Mouse (Mus musculus) monocyte, adult 2 months (primary cell): ENCODE results near the gene Nkx2-2.

Experiments
- DNase-seq, 2 experiments: peaks; one replicate each; pipeline ENCODE4 v3.0.0; 2022; ENCODE audit warnings: low spot score in 2 of 2, low read depth in 1 of 2

The Nkx2-2 gene

DNA sequence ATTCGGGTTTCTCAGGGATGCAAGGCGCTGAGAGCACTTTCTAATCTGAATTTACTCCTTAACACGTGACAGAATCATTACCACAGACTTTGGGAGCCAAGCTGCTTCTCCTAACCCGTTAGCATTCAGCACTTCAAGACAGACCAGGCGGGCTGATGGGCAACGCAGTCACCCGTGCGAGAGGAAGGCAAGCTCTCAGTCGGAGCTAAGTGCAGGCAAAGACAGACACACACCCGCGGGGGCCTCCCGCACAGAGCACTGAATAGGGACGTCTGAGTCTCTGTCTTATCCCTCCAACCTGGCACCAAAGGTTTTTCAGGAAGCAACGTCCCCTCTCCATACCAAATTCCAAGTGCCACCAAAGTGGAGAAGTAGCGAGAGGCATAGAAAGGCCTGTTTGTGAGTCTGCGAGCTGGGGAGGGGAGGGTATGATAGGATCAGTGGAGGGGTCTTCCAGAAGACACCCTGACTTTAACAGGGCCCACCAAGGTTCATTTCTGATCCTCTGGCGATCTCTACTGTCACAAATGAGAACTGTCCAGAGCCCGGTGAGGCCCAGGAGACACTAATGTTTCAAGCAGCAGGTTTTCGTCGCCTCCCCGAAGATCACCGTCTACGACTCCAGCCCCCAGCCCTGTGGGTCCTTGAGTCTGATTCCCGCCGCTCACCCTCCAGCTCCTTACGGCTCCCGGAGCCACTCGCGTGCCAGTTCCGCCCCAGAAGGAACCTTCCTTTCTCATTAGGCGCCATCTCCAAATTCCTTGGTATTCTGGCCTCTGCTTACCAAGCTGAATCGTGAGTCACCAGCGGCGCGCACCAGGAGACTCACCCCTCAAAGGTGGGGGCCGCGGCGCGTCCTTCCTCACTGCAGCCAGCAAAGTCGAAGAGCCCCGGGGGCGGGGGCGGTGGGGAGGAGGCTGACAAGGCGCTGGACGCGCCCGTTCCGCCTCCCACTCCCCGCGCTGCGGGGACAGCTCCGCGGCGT lies at the start of gene Nkx2-2:
Gene Nkx2-2, minus strand, starts transcription at position 973 of the 985 bp plus-strand sequence.
- DNase-seq = no peak

DNA sequence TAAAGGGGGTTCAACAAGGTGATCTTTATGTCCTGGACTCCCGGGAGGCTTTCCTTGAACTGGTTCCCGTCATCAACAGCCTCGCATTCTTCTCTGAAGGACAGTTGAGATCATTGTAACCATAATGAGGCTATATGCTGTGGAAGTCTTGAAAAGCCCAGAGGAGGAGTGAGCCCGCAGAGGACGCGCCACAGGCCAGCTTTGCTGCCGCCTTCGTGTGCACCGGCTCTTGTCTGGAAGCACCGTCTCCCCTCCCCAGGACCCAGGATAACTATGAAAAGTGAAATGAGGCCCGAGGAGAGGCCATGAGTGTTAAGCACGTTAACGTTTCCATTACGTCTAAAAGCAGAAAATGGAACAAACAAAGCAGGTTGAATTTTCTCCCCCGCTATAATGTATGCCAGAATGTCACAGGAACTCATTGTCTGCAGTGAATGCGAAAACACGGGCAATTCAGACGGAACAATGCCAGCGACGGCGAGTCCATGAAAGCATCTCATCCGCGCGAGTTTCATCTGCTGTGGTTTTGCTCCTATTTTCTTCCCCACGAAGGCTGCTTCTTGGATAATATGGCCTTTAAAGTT lies 41.8 kb upstream of the Nkx2-2 start:
- DNase-seq = no peak

DNA sequence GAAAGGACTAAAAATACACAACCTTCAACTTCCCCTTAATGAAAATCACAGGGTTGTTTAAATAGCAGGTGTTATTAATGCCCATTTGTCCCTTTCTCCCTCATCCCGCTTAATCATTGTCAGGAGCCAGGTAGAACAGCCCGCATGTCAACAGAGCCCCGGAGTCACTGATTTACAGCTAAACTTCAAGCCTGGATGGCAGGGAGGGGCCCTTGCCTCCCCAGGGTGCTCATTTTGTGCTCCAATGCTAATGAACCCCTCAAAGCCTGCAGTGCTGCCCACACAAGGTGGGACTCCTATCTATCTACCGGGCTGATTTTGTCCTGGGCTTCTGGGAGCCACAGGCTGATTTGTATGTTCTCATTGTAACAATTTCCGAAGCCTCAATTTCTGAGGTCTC lies 37.1 kb upstream of the Nkx2-2 start:
- no peak for DNase-seq

DNA sequence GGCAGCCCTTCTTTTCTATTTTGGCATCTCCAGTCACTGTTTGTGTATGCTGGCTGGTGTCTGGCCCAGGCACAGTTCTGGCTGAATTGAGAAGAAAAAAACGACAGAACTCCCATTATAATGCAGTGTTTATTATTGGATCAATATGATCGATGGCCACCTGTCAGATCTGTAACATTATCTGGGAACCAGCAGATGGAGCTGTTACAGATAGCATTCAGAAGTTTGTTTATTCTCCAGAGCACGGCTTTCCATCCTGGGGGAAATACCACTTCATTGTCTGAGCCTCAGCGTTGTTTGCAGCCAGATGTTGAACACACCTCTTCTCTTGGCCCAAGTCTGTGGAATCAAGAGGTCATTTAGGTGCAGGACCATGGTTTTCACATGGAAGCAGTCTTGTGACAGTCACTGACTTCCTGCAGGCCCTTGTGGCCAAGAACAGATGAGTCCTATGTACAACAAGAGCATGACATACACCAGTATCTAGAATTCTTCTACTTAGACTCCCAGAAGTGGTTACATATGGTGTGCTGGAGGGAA lies 11.1 kb upstream of the Nkx2-2 start:
- DNase-seq = no peak

DNA sequence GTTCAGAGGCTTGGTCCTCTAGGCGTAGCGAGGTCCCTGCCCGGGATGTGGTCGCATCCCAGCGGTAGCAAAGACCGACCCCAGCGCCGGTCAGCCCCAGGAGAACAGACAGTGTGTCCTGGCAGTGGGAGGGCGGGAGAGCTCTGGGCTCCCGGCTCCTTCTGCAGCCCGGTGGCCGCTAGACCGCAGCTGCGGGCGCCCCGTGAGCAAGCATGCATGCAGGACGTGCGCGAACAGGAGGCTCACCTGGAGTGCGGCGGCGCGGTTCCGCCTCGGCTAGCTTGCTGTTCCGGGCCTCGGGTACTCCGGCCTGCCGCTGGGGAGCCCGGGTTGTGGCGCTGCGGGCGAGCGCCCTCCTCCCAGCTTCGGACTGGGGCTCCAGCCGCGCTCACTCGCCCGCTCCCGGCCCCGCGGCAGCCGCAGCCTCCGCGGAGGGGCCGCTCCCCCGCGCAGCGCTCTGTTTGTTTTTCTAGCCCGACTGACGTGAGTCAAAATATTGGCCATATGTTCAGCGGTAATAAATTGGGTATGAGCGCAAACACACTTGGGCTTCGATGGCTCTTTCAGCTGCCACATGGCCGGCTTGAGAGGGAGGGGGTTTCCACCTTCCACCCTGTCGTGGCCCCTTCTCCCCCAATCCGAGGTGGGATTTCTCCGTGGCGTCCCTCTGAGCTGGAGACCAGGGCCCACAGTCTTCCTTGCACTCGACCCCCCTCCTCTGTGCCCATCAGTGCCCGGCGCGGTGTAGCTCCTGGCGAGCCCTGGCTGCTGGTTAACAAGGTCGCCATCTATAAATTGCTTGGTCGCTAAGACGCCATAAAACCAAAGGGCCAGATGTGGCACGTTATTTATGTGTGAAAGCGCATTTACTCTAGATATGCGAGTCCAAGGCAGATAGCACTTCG lies 920 bp upstream of the Nkx2-2 start:
- DNase-seq = no peak

DNA sequence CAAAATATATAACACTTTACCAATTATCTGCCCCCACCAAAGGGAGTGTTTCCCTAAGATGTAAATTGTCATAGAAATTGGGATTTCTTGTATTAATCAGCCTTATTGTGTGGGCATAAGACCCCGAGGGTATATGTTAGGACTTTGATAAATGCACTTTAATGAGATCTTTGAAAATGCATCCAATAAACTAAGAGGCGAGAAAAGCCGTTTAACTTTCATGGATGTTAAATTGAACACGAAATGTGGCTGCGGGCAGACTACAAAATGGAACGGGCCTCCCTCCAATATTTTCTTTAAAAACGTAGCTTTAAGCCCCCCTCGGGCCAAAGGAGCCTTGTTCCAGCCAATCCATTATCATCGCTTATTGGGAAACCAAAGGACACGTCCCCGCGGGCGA lies 1.3 kb downstream of the Nkx2-2 start:
- no peak for DNase-seq

DNA sequence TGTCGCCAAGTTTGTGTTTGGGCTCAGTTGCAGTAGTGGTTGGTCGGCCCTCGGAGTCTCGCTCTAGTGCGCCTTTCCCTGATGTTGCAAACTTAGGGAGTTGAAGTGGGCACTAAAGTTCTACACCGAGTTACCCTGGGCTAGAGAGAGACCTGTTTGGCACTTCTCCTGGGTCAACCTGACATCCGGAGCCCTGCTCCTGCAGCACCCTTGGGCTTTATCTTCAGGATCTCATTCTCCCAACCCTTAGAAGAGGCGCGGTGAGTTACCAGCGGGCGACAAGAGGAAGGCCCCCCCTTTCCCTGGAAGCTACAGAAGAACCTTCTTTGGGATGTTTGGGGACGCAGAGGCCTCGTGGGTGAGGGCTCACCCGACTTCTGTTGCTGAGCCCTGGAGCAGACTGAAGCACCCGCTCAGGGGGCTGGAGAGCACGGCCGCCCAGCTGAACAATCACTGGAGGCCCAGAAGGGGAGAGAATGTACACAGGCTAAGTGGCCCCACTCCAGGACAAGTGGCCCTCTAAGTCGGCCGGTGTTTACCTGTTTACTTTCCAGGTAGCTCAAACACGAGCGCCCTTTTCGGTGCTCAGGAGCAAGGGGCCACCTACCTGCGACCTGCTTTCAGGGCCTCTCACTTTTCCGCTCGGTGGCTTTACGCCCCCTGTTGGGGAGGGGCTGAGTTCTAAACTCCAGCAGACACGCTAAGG lies 3.6 kb downstream of the Nkx2-2 start:
- no peak for DNase-seq

DNA sequence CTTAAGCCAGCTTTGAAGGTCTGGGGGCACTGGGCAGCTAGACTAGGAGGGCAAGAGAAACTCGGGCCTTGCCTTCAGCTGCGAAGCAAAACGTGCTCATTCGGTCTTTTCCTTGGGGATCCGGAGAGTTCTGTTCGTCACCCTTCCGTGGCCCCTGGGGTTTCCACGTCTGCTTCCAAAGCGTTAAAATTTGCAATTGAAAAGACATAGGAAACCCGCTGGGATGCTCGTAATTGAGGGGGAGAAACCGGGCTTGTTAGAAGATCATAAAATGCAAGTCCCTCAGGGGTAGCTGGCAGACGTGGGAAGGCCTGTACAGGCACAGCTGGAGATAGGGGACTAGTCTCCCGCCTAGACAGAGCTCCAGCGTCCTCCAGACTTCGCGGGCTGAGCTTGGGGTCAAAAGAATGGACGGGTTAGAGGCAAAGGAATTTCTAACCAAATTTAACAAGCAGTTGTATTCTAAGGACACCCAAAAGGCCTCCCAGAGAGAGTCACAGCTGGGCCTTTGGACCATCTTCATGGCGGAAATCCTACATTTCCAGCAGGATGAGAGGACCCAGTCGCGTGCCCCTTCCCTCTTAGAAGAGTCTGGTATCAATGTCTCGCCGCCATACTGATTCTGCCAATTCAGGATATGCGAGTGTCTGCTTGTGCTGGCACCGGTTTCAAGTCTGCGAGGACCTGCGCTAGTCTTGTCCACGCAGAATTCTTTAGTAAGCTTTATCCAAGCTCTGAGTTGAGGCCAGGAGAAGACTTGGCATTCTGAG lies 4.3 kb downstream of the Nkx2-2 start:
- DNase-seq = no peak

DNA sequence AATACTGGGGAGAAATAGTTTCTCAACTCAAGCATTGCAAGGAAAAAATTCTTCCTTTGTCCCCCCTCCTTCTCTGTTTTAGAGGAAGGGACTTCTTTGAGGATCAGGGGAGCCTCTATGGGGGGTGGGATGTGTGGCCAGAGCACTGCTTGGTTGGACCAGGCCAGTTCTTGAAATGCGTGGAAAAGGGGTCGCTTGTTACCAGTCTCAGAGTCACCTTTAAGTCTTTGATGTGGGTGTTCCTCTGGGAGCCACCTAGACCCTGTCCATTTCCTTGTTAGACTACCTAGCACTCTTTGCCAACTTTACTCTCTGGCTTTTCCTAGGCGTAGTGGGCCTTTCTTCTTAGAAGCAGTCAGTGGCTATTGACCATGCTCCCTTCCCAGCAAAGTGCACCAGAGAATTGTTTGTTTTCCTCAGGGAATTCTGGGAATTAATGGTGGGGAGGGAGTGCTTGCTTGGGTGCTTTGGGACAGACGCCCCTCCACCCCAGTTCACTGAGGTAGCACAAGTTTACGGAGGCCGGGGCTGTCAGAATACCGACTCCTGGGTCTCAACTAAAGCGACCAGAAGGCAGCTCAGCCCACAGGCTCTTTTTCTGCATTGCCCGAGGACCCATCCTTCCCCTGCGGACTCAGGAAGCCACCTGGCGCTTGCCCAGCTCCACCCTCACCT lies 5.0 kb downstream of the Nkx2-2 start:
- no peak for DNase-seq

DNA sequence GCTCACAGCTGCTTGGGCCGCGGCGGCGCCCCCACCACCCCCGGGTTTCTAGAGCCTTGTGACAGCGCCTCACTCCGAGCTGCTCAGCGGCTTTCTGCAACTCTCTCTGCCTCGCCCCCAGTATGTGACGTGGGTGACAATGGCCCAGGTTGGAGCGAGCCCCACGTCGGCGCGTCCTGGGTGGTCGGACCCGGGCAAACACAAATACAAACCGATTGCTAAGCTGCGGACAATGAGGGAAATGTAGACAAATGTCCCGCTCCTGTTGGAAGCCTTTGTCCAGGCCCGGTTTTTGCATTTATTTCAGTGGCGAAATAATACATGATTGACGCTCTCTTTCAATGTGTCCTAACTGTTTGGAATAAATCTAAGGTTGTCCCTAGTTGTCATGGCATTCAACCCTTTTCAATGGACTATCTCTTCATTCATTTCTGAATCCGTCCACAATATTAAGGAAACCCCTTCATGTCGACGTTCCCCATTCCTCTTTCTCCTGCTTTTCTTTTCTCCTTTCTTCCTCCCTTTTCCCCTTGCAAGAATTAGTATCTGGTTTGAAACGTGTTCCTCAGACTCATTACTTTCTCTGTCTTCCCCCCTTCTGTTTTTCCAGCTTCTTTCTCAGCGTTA lies 5.9 kb downstream of the Nkx2-2 start:
- DNase-seq = no peak

DNA sequence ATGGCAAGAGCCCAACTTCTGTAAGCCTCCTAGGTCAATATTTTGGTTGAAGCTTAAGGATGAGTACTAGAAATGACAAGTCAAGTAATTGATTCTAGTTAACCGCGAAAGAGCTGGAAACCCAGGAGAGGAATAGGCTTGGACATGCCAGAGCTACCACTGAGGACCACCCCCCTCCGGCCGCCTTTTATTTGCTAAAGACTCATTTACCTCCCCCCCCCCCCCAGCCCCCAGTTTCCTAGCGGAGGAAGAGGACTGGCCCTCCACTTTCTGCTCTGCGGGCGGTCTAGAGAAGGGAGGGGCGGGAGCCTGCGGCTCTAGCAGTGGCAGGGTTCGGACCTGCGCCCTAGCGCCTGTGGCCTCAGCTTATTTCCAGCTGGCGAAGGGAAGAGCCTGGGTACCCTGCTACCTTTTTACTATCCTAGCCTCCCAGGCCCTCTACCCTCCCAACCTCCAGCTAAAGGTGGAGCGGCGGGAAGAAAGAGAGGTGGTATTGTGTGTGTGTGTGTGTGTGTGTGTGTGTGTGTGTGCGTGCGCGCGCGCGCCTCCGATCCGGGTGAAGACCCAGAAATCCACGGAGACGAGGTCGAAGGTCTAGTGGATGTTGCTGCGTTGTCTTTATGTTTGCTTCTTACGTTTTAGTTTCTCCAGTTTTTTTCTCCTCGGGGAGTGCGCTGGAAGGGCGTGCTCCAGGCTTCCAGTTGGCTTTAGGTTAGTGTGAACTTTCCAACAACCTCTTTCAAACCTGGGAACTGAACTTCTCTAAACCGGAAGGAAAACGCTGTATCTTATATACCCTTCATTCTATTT lies 6.8 kb downstream of the Nkx2-2 start:
- DNase-seq = no peak

DNA sequence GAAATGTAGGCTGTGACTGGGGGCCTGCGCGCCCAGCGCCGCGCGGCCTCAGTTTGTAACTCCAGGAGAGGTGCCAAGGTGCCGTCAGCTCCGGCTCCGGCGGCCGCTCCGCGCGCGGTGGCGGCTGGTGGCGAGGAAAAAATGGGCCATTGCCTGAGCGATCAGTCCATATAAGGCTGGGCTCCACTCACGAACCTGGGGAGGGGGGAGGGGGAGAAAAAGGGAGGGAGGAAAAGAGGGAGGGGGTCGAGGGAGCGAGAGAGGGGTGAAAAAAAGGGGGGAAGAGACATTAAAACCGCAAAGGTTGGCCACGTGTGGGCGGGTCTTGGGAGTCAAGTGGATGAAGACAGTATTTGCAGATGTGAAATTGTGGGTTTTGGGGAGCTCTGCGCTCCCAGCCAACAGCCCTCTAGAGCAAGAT lies 7.8 kb downstream of the Nkx2-2 start:
- no peak for DNase-seq

DNA sequence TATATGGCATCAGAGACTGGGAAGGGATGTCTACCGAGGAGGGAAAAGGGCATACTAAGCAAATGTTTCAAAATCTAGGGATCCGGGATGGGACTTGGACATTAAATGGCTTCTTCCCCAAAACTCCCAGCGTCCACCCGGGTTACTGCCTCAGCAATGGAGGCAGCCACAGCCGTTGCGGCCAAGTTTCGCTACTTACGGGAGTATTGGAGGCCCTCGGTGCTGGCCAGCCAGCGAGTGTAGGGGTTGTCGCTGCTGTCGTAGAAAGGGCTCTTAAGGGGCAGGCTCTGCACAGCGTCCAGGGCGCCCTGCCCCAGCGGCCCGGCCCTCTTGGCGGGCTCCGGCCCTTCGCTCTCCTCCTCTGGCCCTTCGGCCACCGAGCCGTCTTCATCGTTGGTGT lies 8.5 kb downstream of the Nkx2-2 start:
- no peak for DNase-seq

DNA sequence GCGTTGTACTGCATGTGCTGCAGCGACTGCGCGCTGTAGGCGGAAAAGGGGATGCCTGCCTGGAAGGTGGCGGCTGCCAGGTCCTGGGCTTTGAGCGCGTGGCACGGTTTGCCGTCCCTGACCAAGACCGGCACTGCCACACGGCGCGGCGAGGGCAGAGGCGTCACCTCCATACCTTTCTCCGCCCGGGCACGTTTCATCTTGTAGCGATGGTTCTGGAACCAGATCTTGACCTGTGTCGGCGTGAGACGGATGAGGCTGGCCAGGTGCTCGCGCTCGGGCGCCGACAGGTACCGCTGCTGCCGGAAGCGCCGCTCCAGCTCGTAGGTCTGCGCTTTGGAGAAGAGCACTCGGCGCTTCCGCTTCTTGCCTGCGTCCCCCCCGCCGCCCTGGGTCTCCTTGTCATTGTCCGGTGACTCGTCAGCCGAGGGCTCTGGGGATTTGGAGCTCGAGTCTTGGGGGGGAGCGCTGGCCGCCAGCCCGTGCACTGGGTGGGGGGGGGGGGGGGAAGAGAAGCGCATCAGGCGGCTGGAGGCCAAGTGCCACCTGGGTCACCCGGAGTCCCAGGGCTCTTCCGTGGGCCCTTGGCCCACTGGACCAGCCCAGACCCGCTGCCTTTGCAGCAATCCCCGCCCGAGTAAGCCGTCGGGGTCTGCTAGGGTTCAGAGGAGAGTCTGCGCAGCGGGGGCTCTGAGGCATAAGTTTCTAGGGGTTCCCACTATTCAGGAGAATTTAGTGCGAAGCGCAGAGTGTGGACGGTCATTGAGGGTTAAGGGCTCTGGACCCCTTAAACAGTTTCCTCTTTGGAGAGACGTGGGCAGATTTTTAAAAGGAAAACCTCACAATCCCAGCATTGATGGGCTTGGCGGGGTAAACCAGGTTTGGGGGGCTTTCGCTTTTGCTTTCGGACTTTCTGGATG lies 9.7 kb downstream of the Nkx2-2 start:
- no peak for DNase-seq

DNA sequence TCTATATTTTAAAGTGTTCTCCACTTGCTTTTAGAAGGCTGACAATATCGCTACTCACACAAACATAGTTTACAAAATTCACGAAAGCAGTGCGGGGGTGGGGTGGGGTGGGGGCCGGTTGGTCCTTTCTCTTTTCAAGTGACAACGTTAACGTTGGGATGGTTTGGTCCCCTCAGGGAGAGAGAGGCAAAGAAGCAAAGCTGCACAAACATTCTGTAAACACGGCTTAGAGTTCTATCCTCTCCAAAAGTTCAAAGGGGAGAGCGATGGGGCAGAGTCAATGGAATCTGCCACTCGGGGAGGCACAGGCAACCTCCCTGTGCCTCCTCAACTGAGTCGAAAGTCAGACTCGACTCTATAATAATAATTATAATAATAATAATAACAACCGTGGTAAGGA lies 10.5 kb downstream of the Nkx2-2 start:
- DNase-seq = no peak

DNA sequence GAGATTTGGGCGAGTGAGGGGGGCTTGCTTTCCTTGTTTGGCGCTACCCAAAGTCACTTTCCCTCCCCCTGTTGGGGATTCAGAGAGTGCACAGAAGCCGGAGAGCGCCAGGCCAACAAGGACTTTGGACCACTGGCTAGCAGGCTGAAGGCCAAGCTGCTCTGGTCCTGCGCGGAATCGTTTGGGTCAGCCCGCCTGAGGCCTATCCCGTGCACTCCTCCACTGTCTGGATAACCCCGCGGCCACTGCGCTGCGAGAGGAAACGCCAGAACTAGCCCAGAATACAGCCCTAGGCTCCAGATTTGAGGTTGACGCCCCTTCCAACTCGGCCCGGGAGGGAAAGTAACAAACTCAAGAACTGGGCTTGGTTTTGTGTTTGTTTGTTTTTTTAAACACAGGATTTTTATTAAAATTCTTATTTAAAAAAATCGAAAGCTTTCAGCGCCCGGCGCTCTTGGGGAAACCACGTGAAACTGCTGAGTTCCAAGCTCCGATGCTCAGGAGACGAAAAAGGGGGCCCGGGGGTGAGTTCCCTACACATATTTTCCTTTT lies 11.3 kb downstream of the Nkx2-2 start:
- DNase-seq = no peak
